Mouse (Mus musculus): Measurements from ENCODE around the gene Etfa. TPM values are rescaled to one million over a fixed set of nuclear protein-coding genes. Genes with fewer than 3 reads are reported as not detected.

Gene Etfa
- polyA plus RNA-seq, 3 experiments from 2014 or later: 123 to 175 (median 136) TPM

- ATAC-seq: no peak
Measured at GRCm38 (mm10) chr9:55510651-55511235, 1.3 kb downstream of the Etfa start.

- no peak for ATAC-seq
Measured at GRCm38 (mm10) chr9:55509731-55510130, 2.3 kb downstream of the Etfa start.

GRCm38 (mm10) chr9:55508701-55509100 is 3.3 kb downstream of the Etfa start:
- no peak for ATAC-seq

- ATAC-seq: no peak
Measured at GRCm38 (mm10) chr9:55507922-55508321, 4.1 kb downstream of the Etfa start.

- no peak for ATAC-seq
Measured at GRCm38 (mm10) chr9:55482116-55482515, 29.9 kb downstream of the Etfa start.

GRCm38 (mm10) chr9:55478699-55479098 is 33.3 kb downstream of the Etfa start:
- ATAC-seq: no peak

GRCm38 (mm10) chr9:55476084-55476483 is 36.0 kb downstream of the Etfa start:
- ATAC-seq: no peak

- no peak for ATAC-seq
Measured at GRCm38 (mm10) chr9:55468397-55468796, 43.6 kb downstream of the Etfa start.

GRCm38 (mm10) chr9:55453366-55453765 is 58.7 kb downstream of the Etfa start:
- ATAC-seq: no peak

GRCm38 (mm10) chr9:55452906-55453305 is 59.1 kb downstream of the Etfa start:
- ATAC-seq: no peak

GRCm38 (mm10) chr9:55451426-55451825 is 60.6 kb downstream of the Etfa start:
- no peak for ATAC-seq

- ATAC-seq: no peak
Measured at GRCm38 (mm10) chr9:55450035-55450434, 62.0 kb downstream of the Etfa start.

GRCm38 (mm10) chr9:55449108-55449507 is 62.9 kb downstream of the Etfa start:
- no peak for ATAC-seq

GRCm38 (mm10) chr9:55447509-55447908 is 64.5 kb downstream of the Etfa start:
- no peak for ATAC-seq

- ATAC-seq: no peak
Measured at GRCm38 (mm10) chr9:55439206-55439780, 72.8 kb downstream of the Etfa start.

- ATAC-seq: no peak
Measured at GRCm38 (mm10) chr9:55438433-55438832, 73.6 kb downstream of the Etfa start.

- no peak for ATAC-seq
Measured at GRCm38 (mm10) chr9:55433875-55434274, 78.2 kb downstream of the Etfa start.

GRCm38 (mm10) chr9:55432306-55433289 is 79.4 kb downstream of the Etfa start:
- no peak for ATAC-seq

- ATAC-seq: no peak
Measured at GRCm38 (mm10) chr9:55430133-55430532, 81.9 kb downstream of the Etfa start.

- no peak for ATAC-seq
Measured at GRCm38 (mm10) chr9:55429242-55429975, 82.6 kb downstream of the Etfa start.

- no peak for ATAC-seq
Measured at GRCm38 (mm10) chr9:55425271-55425810, 86.7 kb downstream of the Etfa start.
